Mouse (Mus musculus) heart, postnatal 4 days (tissue): ENCODE data around the gene Gm43951. TPM values are rescaled to one million over a fixed set of nuclear protein-coding genes. Genes with fewer than 3 reads are reported as not detected.

ENCODE experiments used
- DNase-seq: peaks from one replicate; pipeline ENCODE4 v3.0.0; 2021
- total RNA-seq, 2 experiments: library from RNA; stranded (reverse); gene quantifications; 2 replicates each; pipeline ENCODE4 v1.2.3; 2021

The Gm43951 gene
- total RNA-seq, result under 1 TPM; 0.45 TPM

DNA sequence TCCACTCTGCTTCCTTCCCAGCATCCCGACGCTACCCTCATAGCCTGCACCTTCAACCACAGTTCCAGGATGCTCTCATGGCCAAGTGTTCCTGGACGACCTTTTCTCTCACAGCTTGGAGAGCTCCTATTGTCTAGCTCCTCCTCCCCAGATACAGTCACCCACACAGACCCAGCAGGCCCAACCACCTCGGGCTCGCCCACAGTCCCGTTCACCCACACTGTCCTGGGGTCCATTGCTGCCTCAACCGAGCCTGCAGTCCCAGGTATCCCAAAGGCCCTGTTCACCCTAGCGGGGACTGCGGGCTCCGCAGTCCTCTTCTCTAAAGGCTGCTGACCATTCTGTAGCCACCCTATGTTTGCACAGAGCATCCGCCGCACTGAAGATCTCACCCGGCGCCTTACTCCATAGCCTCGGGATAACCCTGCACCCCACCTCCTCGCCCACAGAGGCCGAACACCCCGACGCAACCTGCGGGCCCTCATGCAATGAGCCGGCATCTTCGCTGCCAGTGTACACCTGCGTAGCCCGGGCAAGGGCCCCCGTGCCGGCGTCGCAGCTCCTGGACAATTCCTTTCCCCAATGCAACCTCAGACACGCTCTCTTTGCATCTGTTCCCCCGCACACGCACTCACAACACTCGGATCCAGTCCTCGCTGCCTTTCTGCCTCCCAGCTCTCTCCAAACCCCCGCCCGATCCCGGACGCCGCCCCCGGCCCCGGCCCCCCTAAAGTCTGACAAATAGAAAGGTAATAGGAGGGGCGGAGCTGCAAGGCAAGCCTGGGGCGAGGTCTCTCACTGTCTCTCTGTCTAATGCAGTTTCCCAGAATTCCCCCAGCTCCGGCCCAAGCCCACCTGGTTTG is at the start of gene Gm43951:
TSS of gene Gm43951 (minus strand) at position 500 of the 863 bp plus-strand sequence.
- DNase-seq, result peak; percentile 29

GRCm38 (mm10) chr11:72256441-72256840 is 49.8 kb upstream of the Gm43951 start:
- DNase-seq, result no peak

- no peak for DNase-seq
Observed at GRCm38 (mm10) chr11:72255629-72256028, 49.0 kb upstream of the Gm43951 start.

GRCm38 (mm10) chr11:72245196-72245753 is 38.6 kb upstream of the Gm43951 start:
- DNase-seq, result no peak

GRCm38 (mm10) chr11:72240062-72240860 is 33.6 kb upstream of the Gm43951 start:
- DNase-seq, result no peak

DNA sequence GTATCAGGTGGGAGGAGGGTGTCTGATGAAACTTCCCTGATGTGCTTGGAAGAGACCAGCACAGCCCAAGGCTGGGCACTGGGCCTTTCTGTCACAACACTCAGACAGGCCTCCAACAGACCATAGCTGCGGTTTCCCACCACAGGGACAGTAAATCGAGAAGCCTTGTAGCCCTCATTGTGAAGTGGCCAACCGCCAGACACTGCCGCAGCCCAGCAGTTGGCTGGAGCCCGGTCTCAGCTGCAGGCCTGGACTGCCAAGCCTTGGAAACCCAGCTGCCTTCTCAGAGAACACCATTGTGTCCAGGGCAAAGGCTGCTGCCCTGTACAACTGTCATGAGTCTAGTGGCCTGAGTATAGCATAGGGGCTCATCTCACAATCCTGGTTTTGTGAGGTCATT is 27.4 kb upstream of the Gm43951 start:
- DNase-seq, result no peak

DNA sequence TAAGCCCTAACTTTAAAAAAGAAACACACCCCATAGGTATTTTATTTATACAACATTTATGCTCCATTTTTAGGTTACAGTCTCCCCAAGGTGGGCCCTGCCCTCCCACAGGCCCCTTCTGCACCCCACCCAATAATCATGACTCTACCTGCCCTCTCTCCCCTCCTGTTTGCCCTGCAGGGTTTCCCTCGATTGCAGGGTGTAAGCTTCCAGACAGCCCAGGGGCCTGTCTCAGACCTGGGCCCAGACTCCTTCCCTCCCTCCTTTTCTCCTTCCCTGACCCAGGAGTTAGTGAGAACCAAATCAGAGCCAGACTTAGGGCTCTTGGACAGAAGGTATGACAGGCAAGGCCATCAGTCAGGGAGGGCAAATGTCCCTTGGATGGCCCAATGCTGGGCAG is 26.4 kb upstream of the Gm43951 start:
- no peak for DNase-seq

DNA sequence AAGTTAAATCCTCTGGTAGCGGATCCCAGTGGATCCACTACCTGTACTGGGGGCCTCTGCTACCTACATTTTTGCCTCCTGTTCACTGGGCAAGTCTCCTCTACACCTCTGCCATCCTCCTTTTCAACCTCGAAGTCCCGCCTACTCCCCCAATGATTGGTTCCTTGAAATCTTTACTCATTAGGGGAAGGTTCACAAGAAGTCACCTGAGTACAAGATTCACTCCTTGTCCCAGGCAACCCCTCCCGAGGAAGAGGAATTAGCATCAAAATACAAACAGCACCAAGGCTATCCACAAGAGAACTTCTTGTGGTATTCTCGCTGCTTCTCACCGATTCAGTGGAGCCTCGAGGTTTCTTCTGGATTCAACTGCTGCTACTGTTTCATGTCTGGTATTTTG is 25.4 kb upstream of the Gm43951 start:
- no peak for DNase-seq

DNA sequence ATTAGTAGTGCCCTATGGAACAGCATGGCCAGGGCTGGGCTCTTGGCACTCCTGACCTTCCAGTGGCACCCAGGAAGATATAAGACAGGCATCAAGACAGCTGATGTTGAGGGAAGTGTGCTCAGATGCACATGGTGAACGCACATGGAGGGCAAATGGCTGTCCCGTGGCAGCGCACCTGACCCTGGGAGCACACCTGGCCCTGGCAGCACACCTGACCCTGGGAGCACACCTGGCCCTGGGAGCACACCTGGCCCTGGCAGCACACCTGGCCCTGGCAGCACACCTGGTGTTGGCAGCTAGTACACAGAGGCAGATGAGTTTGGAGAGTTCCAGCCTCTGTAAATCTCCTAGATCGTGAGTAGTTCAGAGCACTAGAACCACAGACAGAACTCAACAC is 21.9 kb upstream of the Gm43951 start:
- DNase-seq, result no peak

GRCm38 (mm10) chr11:72226901-72227300 is 20.3 kb upstream of the Gm43951 start:
- no peak for DNase-seq

DNA sequence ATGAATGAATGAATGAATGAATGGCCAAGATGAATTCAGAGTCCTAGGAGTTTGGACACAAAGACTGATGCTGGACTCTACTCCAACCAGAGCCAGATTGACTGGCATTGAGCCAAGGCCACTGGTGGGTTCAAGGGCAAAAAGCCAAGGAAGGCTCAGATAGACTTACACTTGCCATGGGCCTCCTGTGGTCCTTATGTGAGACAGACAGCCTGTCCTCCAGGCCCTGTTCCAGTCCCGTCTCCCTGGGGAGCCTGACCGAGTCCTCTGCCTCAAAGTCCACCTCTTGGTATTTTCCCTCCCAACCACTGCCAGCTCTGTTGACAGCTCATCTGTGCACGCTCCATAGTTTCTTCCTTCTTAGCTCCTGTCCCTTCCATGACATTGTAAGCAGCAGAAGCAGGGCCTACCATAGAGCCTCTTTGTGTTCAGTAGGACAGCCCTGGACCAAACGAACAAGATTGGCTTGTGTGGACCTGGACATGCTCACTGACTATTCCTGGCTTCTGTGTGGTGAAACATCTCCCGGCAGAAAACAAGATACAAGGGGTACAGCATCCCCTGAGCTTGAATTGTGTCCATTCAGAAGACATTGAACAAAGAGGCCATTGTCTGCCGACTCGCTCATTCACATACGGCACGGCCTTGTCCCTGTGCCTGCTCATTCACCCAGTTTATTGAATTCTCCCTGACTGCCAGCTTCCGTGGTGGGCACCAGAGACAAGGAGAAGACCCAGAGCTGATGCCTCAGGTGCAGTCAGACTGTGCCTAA is 19.6 kb upstream of the Gm43951 start:
- no peak for DNase-seq

DNA sequence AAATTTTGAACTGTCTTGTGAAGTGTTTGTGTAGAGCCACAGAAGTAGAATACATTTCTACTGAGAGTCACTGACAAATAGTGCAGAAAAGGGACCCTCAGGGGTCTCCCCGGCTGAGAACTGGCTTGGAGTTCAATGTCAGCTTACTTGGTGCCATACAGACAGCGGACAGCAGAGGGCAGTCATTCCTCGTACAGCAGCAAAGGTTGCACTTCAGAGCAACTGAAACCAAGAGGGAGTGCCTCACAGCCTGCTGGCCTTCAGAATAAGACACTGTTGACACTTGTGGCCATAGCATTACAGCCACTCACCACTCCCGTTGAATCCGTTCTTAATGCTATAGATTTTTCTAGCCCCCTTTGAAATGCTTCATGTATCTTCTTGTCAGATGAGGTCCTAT is 18.2 kb upstream of the Gm43951 start:
- DNase-seq, result peak; percentile 84

DNA sequence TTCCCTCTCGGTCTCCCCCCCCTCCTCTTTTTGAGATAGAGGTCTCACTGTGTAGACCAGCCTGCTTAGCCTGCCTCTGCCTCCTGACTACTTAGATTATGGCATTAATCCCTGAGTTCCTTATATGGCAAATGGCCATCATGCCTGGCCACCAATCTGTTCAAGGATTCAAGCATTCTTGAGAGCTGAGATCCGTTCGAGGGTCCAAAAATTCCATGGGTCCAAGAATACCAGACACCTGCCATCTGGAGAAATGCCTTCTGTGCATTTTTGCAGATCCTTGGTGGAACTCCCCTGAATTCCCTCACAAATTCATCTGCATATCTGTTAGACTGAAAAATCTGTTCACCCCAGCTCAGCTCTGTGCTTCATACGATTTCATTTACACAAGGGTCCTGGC is 16.8 kb upstream of the Gm43951 start:
- no peak for DNase-seq

DNA sequence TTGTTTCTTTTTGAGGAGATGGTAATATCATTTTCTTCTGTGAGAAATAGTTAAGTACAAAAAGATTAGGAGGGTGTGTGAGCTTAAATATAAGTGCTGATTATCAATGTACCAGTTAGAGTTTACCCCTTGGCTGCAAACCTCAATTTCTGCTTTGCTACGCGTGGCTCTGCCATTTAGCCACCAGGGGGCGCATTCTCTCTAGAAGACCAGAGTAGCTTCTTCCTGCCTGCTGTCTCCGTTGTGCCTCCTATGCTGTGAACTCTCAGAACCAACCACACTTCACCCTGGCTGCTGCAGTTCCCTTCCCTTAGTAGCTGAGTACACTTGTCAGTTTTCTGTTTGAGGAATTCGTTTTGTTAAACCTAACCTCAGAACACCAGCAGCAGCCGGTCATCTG is 14.6 kb upstream of the Gm43951 start:
- peak; percentile 80 for DNase-seq

- DNase-seq, result no peak
Observed at GRCm38 (mm10) chr11:72217116-72217515, 10.5 kb upstream of the Gm43951 start.

DNA sequence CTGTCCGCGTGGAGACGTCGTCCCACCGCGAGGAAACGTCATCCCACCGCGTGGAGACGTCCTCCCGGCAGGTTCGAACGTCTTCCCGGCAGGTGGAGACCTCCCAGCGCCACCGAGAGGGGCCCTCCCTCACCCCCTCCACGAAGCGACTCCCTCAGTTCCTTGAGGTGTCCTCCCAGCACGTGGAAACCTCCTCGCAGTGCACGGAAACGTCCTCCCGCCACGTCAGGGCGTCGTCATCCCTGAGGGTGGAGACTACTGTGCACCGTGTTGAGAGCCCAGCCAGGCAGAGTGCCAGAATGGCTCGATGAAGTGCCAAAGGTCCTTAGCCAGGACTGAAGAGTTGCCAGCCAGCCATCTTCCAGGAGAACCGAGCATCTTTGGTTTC is 8.8 kb upstream of the Gm43951 start, which contains the start of gene Med31:
TSS of gene Med31 (minus strand) at position 183 of the 388 bp plus-strand sequence.
- peak; percentile 82 for DNase-seq

GRCm38 (mm10) chr11:72214591-72215409 is 8.2 kb upstream of the Gm43951 start:
- DNase-seq, result peak; percentile 95

DNA sequence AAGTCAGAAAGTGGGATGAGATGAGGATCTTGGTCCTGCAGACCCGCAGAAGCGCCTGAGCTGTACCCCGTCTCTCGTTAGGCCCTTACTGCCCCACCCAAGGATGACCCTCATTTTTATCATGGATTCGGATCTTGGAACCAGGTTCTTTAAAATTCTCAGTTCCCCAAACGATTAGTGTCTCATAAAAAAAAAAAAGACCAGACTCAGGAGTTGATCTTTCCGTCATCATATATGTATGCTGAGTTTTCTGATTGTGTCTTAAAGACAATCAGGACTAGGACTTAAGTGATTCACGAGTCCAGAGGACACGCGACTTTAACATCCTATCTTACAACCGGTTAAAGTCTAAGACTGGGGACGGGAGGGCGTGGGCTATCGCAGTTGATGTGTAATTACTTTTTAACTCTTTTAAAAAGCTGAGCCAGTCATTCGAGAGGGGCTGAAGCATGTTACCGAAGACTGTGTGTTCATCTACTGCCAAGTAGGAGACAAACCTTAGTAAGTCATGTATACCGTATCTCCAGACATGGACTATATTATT is 1.3 kb upstream of the Gm43951 start:
- no peak for DNase-seq

- peak; percentile 88 for DNase-seq
Observed at GRCm38 (mm10) chr11:72207204-72207833, 679 bp upstream of the Gm43951 start, which contains the start of the genes 4933427D14Rik and Txndc17. Gene 4933427D14Rik, minus strand, starts transcription at chr11:72207459. Gene Txndc17, plus strand, starts transcription at chr11:72207547.

DNA sequence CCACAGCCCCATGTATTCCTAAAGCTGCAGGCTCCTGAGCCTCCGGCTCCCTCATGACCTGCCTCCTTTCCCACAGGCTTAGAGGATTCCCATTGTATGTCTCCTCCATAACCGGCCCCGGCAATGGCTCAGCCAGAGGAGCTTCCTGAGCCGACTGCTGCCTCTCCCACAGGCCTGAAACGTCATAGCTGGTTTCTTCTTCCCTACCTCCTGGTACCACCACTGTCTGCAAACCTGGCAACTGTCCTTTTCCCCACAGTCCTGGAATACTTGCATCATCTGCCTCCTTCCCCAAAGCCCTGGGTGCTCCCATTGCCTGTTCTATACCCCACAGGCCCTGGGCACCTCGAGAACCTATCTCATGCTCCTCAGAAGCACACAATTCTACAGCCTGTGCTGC is 1.4 kb downstream of the Gm43951 start:
- DNase-seq, result no peak

- DNase-seq, result no peak
Observed at GRCm38 (mm10) chr11:72203440-72203839, 3.2 kb downstream of the Gm43951 start.
